Mouse (Mus musculus): ENCODE data around the gene Pip4k2a.

- TF ChIP-seq CTCF (IDR thresholded peaks at IDR 0.05; ENCODE audit: insufficient read depth, low read length): no peak
- no peak for TF ChIP-seq POLR2A (IDR thresholded peaks at IDR 0.05; ENCODE audit: borderline replicate concordance, extremely low read depth, low read depth, low read length)
Measured at GRCm38 (mm10) chr2:19007580-19007979, 9.7 kb upstream of the Pip4k2a start.

Data from lung, adult 2 months (tissue).